Mouse (Mus musculus): Measurements from ENCODE around the gene Skint8.
A peak's percentile ranks its signal among the peaks of the same experiment; 100 is the strongest.
"Not testable (repeated sequence)": the region's sequence is repeated elsewhere in the genome, so short reads cannot be mapped to it uniquely, and the experiment has no call there.

Gene Skint8

DNA sequence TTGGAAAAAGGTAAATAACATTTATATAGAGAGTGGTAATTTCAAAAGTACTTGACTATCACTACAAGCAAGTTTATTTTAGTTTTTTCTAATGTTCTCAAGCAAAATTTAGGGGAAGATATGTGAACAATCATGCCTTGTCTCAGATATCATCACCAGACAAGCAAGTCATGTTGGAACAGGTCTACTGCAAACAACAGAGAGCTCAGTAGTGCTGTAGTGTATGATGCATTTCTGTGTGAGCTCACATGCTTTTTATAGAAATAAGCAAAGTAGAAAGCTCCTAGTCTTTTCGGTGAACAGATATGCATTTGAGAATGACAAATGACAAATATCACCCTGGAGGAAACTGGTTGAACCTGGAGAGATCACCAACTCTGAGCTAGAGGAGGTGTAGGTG lies at the start of gene Skint8:
Gene Skint8, plus strand, starts transcription at position 301 of the 400 bp plus-strand sequence.
- no peak for DNase-seq

DNA sequence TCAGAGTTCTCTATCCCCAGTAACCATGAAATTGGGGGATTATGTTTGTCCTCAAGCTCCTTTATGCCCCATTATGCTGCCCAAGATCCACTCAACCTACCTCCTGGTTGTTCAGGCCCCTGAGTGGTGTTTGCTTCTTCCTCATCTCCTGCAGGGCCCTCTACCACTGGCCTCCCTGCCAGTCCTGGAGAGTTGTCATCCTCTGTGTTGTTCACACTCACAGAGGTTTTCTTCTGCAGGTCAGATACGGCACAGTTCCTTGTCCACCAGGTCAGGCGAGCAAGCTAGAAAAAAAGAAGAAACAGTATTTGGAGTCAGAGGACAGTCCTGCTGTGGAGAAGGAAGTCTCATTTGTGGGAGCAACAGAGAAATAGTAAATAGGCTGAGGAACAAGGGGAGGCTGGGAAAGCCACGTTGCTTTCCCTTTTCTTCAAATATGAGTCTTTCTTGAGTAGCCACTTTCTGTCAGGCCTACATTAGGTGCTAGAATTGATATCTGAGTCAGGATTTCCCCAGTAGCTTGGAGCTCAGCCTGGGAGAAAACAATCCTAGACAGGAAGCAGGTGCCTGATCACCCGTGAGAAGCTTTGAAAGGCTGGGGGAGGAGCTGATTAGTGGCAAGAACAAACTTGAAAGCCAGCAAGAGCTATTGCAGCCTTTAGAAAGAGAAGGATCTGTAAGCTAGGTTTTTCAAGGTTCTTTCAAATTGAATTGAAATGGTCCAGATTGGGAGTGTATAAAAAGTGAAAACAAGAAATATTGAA lies 38.9 kb upstream of the Skint8 start:
- DNase-seq, result no peak

DNA sequence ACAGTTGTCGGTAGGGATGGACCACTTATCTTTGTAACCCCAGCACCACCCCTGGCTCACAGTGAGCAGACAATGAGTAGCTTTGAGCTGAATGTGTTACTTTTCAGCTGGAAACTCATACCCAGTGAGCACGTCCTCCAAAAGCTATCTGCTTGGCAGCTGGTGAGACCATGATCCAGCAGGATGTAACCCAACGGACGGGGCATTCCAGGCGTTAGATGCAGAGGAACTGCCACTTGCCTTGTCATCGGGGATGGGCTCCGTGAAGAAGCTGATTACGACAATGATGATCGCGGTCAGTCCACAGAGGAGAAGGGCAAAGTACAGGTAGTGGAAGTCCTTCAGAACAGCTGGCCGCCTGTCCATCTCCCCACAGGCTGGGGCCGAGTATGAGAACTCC lies 35.6 kb upstream of the Skint8 start:
- DNase-seq, result no peak

DNA sequence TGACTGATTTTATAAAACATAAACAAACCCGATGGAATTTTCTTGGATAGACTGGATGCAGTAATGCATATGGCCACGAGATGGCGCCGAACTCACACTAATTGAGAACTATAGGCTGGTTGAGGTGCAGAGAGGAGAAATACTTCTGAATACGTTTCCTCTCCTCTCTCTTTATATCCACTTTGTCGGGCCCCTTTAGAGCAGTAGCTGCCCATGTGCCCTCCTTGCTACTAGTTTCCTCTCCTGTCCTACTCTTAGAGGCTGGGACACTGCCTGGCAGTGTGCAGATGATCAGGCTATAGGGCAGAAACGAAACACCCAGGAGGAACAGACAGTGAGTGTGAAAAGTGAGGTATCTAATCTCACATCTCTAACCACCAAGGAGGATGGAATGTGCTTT lies 33.2 kb upstream of the Skint8 start:
- peak; percentile 73 for DNase-seq

- peak; percentile 75 for DNase-seq
Observed at GRCm38 (mm10) chr4:111886607-111887006, 32.6 kb upstream of the Skint8 start.

GRCm38 (mm10) chr4:111892138-111892537 lies 27.1 kb upstream of the Skint8 start:
- no peak for DNase-seq

DNA sequence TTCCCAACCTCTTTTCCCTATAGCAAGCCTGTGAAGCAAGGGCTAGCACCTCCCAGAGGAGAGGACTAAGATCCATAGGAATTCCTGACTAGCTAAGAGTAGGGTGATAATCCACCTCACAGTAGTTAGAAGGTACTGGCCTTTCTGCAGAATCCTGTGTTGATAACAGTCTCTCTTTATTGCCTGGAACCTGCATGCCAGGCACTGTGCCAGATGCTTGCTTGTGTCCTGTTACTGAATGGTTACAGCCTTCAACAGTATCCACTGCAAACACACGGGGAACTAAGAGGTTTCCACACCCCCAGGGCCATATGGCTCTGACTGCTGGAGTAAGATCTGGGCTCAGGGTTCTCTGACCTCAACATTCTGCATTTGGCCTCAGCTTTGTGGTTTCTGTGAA lies 21.4 kb upstream of the Skint8 start:
- DNase-seq, result no peak

- DNase-seq, result no peak
Observed at GRCm38 (mm10) chr4:111898566-111898965, 20.6 kb upstream of the Skint8 start.

DNA sequence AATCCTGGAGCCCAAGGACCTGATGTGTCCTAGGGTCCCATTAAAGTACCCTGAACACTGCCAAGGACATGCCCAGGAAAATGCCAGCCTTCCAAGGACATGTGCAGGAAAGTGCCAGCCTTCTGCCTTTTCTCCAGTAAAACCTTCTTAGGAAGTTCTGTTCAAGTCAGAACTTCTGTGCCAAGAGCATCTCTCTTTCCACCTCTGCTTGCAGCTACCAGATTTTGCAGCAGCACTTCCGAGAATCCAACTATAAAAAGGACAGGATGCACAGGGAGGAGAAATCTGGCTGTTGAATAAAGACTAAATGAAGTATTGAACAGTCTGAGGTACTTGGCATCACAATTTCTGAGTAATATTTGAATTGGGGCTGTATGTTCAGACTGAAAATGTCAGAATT lies 18.7 kb upstream of the Skint8 start:
- not testable (repeated sequence) for DNase-seq

GRCm38 (mm10) chr4:111901473-111901872 lies 17.7 kb upstream of the Skint8 start:
- no peak for DNase-seq

- no peak for DNase-seq
Observed at GRCm38 (mm10) chr4:111902775-111903174, 16.4 kb upstream of the Skint8 start, which contains the start of gene Slc5a9. TSS of gene Slc5a9 (minus strand) at chr4:111902918.

DNA sequence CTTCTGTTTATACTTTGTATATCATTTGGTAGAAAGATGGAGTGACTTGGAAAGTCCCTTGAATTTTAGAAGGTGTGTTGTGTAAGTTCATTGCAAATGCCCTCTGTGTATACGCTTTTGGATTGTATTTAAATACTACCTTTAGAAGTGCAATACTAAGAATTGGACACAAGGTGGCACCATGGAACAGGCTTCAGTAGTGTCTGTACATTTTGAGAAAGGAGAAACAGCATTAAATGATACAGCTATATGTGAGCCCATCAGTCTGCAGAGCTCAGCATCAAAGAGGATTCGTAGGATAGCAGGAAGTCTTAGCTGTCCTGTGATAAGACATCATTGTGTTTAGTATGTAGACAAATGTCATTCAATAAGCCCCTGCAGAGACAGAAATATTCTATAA lies 11.3 kb upstream of the Skint8 start:
- DNase-seq, result no peak

DNA sequence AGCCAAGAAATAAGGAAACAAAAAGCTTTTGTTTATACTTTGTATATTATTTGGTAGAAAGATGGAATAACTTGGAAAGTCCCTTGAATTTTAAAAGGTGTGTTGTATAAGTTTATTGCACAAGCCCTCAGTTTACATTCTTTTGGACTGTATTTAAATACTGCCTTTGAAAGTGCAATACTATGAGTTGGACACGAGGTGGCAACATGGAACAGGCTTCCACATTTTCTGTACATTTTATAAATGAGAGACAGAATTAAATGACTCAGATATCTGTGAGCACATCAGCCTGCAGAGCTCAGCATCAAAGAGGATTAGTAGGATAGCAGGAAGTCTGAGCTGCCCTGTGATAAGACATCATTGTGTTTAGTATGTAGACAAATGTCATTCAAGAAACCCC lies 42.1 kb downstream of the Skint8 start:
- DNase-seq, result no peak

DNA sequence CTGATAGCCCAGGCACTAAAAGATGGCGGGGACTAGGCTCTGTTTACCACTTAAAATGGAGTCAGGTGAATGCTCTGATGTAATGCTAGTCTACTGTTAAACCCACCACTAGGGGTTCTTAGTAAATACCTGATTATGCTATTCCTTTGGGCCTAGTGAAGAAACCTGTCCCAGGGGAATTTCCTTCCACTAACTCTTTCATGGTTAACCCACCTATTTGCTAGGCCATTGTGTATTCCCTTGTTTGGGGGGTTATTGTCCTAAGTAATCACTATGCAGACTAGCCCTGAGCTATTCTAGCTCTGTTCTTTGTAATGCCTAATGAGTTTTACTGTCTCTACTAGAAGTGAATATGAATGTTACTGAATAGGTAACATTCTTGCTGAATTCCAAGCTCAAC lies 44.0 kb downstream of the Skint8 start:
- DNase-seq, result not testable (repeated sequence)

- no peak for DNase-seq
Observed at GRCm38 (mm10) chr4:111963669-111964068, 44.5 kb downstream of the Skint8 start.

GRCm38 (mm10) chr4:111972623-111973022 lies 53.4 kb downstream of the Skint8 start, which contains the start of gene Skint7:
TSS of gene Skint7 (plus strand) at chr4:111972923.
- DNase-seq, result no peak

All from lung, postnatal 10 days (tissue).